Mouse (Mus musculus): ENCODE measurements around the gene Mxi1.

The Mxi1 gene

DNA sequence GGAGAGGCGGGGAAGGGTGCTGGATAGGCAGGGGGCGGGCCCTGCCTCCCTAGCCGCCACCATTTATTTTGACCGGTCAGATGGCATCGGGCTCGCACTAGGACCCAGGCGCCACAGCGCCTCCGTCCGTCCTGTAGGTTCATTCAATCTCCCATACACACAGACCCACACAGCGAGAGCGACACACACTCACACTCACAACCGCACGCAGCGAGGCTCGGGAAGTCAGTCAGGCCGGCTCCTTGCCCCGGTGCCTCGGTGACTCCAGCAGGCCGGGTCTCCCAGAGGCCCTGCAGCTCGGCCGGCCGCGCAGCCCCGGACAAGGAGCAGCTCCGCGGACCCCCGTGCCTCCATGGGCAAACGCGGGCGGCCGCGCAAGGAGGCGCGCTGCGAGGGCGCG, at the start of gene Mxi1:
TSS of gene Mxi1 (plus strand) at position 171 of the 400 bp plus-strand sequence.
- peak; percentile 76 for DNase-seq (ENCODE audit: low read depth)

DNA sequence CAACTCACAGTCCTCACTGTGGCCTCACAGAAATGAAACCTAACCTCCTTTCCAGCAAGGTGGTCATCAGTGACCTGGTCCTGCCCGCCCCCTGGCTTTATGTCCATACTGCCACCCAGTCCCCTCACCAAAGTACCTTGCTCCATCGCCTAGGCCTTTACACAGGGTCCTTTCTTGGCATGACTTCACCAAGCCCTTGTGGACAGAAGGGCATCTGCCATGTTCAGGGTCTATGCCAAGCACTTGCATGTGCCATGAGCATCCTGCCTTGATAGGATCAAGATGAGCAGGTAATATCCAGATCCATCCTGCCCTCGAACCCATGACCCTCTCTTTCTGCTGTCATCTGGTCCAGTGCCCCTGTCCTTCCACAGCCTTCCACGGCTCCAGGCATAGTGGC, 49.5 kb upstream of the Mxi1 start:
- no peak for DNase-seq (ENCODE audit: low read depth)

DNA sequence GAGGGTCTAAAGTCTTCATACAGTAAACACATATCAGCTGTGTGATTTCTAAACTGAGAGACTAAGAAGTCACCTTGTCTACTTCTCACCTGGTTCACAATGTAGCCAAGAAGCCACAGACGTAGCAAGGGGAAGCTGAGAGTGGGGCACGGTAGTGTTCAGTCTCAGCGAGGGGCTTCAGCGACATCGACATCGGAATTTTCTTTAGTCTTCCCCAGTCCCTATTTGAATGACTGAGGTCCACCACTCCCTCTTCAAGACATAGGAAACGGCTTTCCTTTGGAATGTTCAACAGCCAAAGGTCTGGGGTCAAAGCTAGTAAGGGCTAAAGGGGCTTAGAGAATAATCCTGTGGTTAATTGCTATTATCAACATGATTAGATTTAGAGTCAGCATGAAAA, 48.3 kb upstream of the Mxi1 start:
- DNase-seq (ENCODE audit: low read depth) = no peak

DNA sequence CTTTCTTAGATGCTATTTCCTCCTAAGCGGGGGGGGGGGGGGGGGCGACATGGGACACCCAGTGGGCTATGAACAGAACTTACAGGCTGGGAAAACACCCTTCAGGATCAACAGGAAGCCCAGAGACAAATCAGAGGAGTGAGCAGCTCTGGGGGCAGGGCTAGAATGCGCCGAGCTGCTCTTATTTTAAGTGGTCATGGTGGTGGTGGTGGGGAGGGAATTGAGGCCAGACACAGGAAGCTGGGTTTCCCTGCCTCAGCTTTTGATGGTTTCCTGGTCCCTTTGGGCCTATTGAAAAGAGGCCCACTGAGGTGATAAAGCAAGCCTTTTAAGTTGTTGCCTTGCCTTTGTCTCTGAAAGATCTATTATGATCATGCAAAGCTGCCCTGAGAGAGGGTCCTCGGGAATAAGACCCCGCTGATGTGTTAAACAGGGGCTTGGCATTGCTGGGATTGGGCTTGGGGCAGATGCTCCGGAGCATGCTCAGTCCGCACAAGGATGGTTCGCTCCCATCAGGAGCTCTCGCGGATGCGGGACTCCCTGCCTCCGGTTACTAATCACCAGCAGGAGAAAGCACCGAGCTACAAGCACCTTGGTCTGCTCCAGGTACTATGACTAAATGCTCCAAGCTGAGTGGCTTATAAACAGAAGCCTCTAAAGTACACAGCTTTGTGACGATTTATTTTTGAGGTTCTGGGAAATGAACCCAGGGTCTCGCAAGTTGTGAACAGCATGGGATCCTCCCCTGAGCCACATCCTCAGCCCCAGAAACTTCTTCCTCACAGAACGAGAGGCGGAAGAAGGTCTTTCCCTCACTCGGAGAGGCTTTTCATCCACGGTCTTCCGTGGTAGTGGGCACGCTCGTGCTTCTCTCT, 46.2 kb upstream of the Mxi1 start:
- DNase-seq (ENCODE audit: low read depth) = peak; percentile 86

DNA sequence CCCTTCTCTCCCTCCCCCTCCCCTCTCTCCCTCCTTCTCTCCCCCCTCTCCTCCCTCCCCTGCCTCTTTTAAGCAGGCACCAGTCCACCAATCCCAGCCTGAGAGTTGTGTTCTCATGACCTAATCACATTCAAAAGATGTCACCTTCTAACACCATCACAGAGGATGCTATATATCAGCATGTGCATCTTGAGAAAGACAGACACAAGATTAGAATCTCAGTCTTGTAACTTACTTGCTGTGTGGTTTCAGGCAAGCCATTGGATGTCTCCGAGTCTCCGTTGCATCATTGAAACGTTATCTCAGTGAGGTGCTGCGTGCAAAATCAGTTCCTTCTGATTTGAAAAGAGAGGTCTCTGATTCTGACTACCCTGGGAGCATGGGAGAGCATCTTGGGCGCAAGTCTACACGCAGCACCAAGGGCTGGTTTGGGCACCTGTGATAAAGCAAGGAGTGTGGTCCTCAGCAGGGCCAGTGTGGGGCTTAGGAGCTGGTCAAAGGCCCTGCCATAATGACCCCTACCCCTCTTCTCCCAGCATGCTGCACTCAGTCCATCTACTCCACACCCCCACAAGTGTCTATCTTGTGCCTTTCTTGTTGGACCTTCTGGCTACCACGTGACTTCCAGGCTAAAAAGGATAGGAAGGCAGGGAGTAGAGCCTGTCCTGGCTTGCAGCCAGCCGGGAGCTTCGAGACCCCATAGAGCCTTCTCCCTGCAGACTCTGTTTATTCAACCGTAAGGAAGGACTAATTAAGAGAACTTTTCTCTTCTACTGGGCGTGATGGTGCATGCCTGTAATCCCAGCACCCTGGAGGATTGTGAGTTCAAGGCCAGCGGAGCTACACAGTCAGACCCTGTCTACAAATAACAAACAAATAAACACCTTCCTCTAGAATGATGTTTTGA, 45.2 kb upstream of the Mxi1 start:
- DNase-seq (ENCODE audit: low read depth) = peak; percentile 81

DNA sequence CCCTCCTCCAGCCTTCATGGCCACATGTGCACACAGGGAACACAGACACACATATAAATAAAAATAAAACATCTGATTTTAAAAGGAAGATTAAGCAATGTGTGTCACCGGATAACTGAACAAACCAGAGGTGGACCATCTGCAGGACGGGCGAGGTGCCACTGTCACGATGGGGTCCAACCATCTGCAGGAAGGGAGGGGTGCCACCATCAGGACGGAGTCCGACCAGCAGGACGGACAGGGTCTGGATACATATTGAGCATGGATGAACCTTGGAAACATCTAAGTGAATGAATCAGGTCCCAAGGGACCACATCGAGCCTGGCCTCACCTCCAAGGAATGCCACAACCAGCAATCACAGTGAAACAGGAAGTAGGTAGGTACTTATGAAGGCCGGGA, 43.0 kb upstream of the Mxi1 start:
- no peak for DNase-seq (ENCODE audit: low read depth)

DNA sequence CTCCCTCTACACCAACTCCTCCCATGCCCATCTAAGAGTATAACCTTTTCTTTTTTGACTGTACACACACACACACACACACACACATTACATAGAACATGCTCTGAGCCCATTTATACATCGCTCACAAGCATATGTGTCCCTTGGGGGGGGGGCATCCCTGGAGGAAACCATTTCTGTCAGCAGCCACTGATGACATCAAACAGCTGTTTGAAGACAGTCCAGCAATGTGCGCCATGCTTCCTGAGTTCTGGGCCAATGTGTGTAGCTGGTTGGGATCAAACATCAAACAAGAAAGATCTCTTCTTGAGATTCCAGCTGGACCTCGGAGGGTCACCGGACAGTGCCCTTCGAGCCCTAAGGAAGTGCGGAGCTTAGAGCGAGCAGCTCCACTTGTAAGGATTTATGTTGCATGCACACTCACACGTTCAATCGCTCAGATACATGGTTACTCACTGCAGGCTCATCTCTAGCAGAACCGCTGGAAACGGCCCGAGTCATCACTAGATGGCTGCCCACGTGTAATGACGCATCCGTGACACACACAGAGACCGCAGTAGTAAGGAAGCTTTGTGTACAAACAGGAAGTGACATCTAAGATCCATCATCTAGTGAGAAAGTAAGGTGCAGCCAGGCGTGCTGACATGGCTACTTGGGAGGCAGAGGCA, 37.1 kb upstream of the Mxi1 start:
- DNase-seq (ENCODE audit: low read depth) = peak; percentile 89

DNA sequence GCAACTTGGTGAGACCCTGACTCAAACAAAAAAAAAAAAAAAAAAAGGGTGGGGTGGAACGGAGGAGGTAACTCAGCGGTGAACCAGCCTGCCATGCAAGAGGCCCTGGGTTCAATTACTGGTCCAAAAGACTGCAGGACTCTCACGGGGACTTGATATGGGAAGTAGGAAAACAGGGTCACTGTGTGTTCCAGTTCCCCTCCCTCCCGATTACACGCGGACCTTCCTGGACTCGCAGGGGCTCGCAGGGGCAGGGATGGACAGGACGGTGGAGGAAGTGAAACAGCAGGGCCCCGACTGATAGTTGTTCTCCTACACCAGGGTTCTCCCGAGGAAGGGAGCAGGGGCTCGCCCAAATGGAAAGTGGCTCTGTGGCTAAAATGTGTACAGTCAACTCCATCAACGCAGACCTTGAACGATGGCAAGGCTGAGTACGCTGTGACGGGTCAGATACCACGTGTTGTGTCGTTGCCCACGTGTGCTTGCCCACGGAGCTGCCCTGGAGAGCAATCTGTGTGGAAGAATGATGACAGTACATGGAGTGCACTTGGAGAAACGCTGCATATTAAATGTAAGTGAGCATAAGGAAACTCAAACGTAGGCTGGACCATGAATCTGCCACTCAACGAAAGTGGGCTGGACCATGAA, 36.4 kb upstream of the Mxi1 start:
- DNase-seq (ENCODE audit: low read depth) = peak; percentile 44

DNA sequence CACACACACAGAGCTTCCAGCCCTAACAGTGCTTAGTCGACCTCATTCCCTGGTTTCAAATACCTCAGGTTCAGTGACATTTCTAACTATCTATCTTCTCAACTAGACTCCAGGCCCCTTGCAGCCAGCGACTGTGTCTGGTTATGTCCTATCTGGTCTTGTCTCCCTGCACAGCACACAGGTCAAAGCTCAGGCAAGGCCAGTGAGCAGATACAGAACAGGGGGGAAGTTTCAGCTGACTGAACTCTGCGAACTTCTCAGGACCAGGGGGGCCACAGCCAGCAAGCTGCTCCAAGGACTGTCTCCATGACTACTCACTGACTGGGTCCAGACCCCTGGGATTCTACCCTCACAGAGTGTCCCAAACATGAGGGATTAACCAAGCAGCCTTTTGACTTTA, 35.1 kb upstream of the Mxi1 start:
- DNase-seq (ENCODE audit: low read depth) = no peak

DNA sequence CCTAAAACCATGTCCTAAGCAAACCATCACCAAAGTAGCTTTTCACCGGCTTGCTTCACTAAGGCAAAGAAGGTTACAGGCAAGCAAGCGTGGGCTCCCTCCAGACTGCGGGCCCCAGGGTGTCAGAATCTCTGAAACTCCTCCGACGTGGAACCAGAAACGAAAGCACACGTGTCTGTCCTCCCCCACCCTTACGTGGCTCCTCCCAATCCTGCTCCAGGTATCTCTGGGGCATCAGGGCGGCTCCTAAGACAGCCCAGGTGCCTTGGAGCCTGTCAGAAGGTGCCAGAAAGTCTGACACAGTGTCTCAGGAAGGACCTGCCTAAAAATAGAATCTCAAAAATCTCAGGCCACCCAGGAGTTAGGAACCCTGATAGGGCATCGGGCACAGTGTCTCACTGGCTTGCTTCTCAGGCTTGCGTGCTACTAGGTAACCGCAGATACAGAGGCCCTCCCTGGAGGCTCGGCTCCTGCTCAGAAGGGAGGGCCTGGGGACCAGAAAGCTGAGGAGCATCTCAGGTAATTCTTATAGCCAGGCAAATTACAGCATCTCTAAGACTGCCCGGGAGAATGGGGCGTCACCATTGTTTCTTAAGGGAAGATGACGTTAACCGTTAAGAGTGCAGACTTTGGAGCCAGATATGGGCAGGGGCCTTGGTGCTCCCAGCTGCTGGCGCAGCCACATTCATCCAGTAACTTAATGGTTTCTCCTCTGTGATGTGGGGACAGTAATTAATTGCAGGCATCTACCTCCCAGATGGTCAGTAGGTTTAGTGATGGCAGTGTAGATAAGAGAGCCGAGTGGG, 33.2 kb upstream of the Mxi1 start:
- DNase-seq (ENCODE audit: low read depth) = peak; percentile 41

DNA sequence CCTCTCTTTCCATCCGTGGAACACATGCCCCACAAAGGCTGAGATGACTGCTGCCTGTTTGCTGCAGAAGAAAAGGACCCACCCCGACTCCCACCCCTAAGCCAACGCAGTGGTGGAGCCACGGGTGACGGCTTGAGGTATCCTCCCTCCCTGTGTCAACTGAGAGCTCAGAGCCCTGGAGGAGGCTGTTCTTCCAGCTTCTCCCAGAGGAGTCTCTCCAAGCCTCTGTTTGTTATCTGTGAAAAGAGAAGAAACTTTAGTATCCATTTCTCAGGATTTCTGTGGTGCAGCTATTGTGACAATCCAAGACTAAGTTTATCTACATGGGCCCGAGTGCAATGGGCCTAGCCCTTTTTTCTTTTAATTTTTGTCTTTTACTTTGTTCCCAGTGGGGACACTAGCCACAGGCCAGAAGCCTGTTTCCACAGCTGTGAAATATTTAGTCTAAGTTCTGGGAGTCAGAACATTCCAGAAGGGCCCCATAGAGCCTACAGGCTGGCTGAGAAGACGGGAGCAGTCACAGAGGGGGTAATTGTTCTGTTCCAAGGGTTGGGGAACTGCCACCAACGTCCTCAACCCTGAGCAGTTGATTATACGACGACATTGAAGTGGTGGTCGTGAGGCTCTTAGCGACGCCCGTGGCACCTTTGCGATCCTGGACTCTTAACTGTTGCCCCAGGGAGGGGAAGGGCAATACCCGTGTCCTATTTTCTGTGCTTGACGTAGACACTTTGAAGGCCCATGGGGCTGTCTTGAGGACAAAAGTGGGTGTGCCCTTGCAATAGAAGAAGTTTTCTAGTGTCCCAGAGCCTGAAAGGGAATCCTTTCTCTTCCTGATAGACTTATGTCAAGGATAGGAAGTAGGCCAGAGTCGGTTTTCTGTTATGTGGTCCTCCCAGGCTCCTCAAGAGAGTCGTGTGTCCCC, 31.6 kb upstream of the Mxi1 start:
- no peak for DNase-seq (ENCODE audit: low read depth)

DNA sequence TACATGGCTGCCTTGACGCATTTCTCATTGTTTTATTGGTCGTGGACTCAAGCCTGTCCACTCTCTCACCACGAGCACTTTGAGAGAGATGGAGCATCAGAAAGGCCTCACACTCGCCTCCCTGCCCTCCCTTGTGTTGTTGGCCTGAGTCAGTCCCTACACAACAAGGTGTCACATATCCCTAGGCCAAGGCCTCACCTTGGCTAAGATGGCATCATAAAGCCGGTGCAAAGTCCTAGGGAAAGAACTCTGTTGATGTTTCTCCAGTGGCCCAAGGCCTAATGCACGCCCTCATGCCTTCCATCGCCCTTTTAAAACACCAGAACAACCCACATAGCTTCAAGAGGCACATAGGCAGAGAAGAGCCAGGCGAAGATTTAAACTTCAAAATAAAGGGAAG, 30.1 kb upstream of the Mxi1 start:
- no peak for DNase-seq (ENCODE audit: low read depth)

DNA sequence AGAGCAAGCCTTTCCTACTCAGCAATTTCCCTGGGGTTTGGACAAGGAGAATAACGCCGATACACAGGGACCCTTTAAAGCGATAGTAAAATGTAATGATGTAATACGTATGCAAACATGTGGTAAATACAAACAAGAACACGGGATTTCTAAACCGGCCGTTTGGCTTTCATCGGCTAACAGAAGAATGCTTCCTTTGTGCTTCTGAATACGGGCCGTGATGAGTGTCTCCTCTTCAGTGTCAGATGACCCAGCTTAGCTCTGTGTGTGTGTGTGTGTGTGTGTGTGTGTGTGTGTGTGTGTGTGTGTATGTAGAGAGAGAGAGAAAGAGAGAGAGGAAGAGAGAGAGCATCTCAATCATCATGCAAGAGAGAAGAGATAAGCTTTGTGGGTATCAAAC, 27.7 kb upstream of the Mxi1 start:
- DNase-seq (ENCODE audit: low read depth) = no peak

DNA sequence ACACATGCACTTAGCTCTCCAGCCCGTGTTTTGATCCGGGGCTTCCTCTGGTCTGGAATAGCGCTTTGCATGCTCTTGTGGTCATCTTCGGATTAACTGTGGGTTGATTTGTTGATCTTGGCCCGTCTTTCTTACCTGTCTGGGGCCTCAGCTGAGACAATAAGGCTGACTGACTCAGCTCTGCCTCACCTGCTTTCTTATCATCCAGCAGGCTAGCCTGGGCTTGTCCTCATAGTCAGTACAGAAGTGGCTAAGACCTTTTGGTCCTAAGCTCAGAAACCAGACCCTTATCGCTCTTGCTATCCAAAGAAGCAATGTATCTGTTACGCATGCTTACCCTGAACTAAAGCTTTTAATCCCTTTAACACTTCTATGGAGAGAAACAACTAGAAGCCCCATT, 26.6 kb upstream of the Mxi1 start:
- no peak for DNase-seq (ENCODE audit: low read depth)

DNA sequence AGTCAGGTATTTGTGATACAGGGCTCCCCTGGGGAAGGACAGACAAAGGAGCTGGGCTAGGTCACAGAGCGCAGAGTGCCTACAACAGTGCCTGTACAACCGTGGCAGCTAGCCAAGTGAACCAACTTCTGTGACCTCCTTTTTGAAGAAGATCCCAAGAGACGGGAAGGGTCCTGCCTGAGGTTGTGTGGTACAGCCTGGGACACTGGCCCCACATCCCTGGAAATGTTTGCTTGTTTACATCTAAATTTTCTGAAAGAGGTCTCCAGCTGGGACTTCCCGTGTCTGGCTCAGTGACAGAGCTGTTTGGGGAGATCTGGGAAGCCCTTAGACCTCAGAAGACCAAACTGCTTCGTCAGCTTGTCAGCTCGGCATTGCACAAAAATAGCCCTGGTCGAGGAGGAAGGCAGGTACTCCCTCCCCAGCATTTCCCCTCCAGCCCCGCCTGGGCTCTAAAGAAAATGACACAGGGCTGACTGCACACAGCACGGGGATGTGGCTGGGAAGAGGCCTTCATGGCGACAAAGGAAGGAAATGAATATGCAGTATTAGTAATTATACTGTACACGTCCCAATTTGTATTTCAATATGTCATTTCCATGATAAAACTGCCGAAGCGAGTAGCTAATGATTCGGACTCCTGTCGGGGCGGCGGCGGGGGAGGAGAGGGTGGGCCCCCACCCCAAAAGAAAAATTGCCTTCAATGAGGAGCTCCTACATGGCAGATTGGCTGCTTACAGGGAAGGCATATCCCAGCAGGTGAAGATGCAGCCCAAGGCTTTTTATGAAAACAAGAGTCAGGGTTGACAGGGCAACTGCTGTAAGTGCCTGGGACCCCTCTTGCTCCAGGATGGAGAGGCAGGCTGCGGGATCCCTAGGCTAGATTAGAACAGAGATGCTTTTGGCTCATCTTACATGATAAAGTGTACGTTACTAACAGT, 25.8 kb upstream of the Mxi1 start:
- DNase-seq (ENCODE audit: low read depth) = no peak

DNA sequence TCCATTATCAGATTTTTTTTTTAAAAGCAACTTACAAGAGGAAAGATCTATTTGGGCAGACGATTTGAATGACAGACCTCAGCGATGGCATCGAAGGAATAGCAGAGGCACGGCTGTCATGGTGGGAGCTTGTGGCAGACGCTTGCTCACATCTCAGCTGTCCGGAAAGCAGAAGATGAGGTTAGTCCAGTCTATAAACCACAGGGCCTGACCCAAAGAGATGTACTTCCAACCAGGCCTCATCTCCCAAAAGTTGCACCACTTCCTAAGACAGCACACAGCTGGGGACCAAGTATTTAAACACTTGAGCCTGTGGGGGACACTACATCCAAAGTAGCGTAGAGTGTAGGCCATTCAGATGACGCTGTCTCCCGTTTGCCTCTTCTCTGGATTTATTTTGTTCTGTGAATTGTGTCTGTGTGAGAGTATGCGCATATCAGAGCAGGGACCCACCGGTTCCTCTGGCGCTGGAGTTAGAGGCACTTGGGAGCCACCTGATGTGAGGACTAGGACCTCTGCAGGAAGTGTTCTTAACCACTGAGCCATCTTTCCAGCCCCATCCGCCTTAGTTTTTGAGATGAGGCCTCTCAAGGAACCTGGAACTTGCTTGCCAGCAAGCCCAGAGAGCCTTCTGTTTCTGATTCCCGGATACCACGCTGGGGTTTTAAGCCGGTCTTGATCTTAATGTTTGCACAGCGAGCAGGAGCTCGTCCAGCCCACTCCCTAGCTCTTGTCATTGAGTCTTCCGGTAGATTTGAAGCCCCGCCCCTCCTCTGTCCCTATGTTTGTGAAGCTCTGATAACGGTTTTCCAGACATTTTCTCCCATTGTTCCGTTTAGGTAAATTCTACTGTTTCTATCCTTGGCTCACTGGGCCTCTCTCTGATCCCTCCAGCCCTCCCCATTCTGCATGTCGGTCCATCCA, 13.7 kb upstream of the Mxi1 start:
- no peak for DNase-seq (ENCODE audit: low read depth)

DNA sequence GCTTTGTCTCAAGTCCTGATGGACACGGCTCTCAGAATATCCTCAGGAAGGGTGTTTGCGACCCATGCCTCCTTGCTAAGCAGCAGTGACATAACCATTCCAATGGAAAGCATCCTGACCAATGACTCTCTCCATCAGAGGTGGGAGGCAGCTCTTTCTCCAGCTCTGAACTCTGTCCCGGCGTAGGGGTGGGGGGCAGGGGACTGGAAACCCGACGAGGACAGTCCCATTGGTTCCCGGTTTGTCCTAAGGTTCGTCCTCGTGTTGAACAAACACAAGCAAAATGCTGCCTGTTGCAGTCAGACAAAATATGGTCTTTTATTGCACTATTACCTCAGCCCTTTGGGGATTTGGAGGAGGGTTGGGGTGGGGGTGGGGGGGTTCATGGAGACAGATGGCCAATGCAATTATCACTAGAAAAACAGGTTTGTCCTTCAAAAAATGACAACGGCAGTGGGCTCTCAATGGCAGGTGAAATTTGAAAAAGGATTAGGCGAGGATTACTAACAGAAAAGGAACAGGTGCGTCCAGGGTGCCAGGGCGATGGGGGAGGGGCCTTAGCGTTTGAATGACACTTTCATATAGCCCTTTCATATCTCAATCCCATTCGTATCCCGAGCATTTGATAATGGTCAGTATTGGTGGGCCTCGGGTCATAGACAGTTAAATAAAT, 11.0 kb upstream of the Mxi1 start:
- DNase-seq (ENCODE audit: low read depth) = no peak

Data from induced T-regulatory cell, adult 2 months (primary cell).